Mouse (Mus musculus) telencephalon, adult 2 months (tissue): ENCODE results near the gene Zfp319.

ENCODE experiments used
- DNase-seq: peaks from one replicate; pipeline ENCODE4 v3.0.0-alpha.2; 2011; ENCODE audit warnings: low read depth, low spot score

Zfp319 gene

DNA sequence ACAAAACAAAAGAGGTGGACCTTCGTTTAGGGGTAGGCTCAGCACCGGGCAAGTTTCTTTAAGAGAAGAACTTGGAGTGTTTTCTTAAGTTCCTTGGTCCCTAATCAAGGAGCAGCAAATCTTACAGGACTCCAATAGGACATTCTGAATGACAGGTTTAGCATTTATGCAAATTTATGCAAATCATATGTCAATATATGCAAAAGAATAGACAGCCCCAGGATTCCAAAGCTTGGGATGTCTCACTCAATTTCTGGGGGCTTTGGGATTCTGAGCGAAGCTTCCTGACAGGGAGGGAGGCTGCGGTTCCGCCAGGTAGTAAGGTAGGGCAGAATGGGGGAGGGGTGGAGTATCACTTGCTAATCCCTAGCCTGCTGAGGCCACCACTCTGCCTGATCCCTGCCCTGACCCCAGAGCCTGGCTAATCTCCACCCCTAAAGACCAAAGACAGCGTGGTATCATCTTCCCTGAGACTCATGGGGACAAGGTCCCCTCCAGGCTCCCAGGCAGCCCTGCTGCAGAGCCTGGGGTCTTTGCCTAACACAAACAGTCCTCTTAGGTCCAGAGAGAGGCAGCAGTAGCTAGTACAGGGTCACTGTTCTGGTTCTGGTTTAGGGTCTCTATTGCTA lies 21.3 kb downstream of the Zfp319 start, which contains the start of gene Tepp:
Gene Tepp, plus strand, starts transcription at position 225 of the 629 bp plus-strand sequence.
- no peak for DNase-seq

GRCm38 (mm10) chr8:95306431-95306830 lies 25.3 kb downstream of the Zfp319 start, which contains the start of gene Cngb1:
Gene Cngb1 (minus strand): TSS chr8:95306585.
- no peak for DNase-seq

DNA sequence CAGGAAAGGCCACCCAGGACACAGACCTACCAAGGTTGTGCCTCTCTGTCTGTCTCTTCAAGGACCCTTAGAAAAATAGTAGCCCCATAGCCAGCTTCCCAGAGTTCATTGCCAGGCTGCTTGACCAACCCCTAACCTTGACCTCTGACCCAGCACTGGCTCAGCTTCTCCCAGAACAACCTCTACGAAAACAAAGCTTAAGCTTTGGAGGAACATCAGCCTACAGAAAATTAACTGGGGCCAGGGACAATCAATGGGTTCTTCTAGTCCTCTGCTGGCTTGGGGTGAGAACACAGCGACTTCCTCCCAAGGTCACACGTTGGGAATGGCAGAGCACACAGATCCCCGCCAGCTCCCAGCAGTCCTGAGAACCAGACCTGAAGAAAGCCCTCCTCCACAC lies 26.2 kb downstream of the Zfp319 start:
- DNase-seq: no peak

DNA sequence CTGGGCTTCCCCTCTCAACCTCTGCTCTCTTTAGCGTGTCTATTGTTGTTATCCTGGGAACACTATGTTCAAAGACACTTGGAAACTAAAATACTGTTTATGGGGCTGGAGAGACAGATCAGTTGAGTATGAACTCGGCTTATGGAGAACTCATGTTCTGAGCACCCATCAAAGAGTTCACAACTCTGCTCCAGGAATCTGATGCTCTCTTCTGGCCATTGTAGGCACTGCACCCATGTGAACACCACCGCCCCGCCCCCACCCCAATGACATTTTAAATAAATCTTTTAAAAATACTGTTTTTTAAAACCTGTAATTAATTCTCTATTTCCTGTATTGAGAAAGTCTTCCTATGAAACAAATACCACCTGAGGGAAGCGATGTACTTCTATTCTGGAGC lies 29.3 kb downstream of the Zfp319 start:
- DNase-seq: no peak

- no peak for DNase-seq
Measured at GRCm38 (mm10) chr8:95293891-95294290, 37.9 kb downstream of the Zfp319 start.

DNA sequence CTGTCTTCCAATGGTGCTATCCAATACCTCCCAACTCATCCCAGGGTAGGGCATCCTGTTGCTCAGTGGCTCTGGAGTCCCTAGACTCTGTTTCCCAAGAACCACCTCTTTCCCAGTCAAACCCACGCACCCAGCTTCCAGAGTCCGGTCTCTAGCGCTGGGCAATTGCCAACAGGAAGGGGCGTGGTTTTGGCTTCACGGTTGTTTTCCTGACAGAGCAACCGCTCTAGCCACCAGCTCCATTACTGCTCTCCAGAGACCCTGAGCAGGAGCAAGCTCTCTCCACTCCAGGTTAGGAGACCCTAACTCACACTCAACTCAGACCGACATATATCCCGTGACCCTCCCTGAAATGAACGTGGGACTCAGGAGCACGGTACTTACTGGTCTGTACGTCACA lies 38.6 kb downstream of the Zfp319 start:
- no peak for DNase-seq

DNA sequence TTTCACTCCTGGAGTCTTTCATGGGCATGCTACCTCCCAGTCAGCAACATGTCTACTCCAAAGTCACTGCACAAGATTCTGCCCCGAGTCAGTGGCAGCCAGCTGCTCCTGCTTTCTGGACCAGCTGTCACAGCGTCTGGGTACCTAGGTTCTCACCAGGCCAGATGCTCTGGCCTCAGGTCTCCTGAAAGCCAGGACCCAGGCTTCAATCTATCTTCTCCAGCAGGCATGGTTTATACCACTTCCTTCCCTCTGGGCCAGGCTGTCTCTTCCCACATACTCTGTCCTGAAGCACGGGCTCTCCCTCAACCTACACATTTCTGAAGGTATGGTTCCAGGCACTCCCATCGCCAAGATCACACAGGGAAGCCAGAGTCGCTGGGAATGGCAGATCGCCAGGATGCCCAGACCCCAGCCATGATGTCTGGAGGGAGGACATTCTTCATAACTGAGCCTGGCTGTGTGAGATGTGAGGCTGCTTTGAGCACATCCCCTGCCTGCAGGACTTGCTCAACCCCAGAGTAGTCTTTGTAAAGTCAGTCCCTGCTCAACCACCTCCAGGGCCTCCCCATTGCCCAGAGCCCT lies 42.6 kb downstream of the Zfp319 start:
- DNase-seq: no peak

GRCm38 (mm10) chr8:95281493-95281892 lies 50.3 kb downstream of the Zfp319 start:
- no peak for DNase-seq
